Mouse (Mus musculus) heart, adult 2 months (tissue): Measurements from ENCODE around the gene Arid5b.

Source experiments
- CTCF ChIP-seq: fragments of 200-600 bp; IDR thresholded peaks from 2 replicates; pipeline ENCODE4 v1.8.1; 2022; ENCODE audit warnings: antibody characterized with exemption, mild to moderate bottlenecking, moderate library complexity
- EP300 ChIP-seq: fragments of 200-500 bp; IDR thresholded peaks from 2 replicates; pipeline ENCODE4 v1.6.1; 2011; ENCODE audit warnings: low read depth, low read length, control low read depth; ENCODE audit not compliant: insufficient read depth
- POLR2A ChIP-seq: fragments of 200-500 bp; IDR thresholded peaks from 2 replicates; pipeline ENCODE4 v1.6.1; 2011; ENCODE audit warnings: mild to moderate bottlenecking, low read depth, low read length, control low read depth; ENCODE audit not compliant: insufficient read depth

DNA sequence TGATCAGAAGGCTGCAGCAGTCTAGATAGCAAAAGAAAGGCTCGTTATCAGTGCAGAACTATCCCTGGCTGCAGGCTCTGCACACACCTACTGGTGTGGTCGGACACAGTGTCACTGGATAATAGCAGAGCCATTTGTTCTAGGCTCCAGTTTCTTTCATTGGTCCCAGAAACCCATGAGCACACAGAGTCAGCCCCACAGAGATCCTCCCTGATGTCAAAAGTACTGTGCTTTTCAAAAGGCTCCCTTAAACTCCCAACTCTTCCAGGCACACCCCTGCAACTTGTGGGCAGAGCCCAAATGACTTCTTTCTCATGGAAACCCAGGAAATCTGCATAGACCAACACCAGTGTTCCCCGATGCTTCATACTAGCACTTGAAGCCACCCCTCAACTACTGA lies 163.6 kb downstream of the Arid5b start:
- TF ChIP-seq CTCF: no peak
- TF ChIP-seq POLR2A: no peak
- no peak for TF ChIP-seq EP300
